Mouse (Mus musculus) MEL (cell line): ENCODE data around the gene Ptpa.

Experiments
- POLR2A ChIP-seq, 2 experiments: IDR thresholded peaks; 2 replicates each; pipeline ENCODE4 v1.6.1; 2011 to 2012; ENCODE audit warnings: low read length in 2 of 2, mild to moderate bottlenecking in 2 of 2, control low read depth in 1 of 2, improper control_type of control experiment in 1 of 2, low read depth in 1 of 2, moderate library complexity in 1 of 2; ENCODE audit not compliant: control insufficient read depth in 1 of 2, insufficient read depth in 1 of 2, poor library complexity in 1 of 2
- ZNF384 ChIP-seq: IDR thresholded peaks from 2 replicates; pipeline ENCODE4 v1.6.1; 2012; ENCODE audit warnings: low read depth, mild to moderate bottlenecking, inconsistent platforms, low read length, improper control_type of control experiment

- TF ChIP-seq ZNF384 (no peak), POLR2A (IDR thresholded peaks at IDR 0.05; ENCODE audit: control insufficient read depth in 1 of 2, insufficient read depth in 1 of 2, low read depth in 1 of 2, low read length in 2 of 2, poor library complexity in 1 of 2) (no peak)
Observed at GRCm38 (mm10) chr2:30472731-30473351, 57.0 kb downstream of the Ptpa start.
